Mouse (Mus musculus): ENCODE results near the gene Rasgrf1.
A peak's percentile ranks its signal among the peaks of the same experiment; 100 is the strongest.

Gene Rasgrf1

DNA sequence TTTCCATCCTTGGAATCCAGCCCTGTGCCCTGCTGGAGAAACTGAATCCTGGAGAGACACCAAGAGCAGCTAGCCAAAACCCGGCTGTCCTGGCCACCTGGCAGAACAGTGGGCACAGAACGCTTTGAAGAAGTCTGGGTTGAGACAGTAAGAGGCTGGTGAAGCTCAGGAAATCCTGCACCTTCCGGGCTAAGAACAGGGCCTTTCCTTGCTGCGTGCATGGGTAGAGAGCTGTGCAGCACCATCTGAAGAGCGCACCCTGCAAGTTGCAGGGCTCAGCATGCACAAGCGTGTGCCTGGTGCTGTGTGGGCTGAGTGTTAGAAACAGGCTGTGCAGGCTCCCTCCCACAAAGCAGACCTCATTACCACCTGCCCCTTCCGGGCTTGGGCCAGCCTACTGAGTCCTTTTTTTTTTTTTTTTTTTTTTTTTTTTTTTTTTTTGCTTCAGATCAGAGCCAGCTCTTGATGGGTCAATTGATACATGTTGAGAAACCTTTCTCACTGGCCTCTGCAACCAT, 23.9 kb upstream of the Rasgrf1 start:
- Histone ChIP-seq H3K36me3 (ENCODE audit: control insufficient read depth, insufficient read depth, low read length, poor library complexity, severe bottlenecking) (no peaks in the 10 kb centered on the region), H3K27me3 (ENCODE audit: control insufficient read depth, insufficient read depth, low read length, poor library complexity, severe bottlenecking) (peaks cover 2% of the 10 kb centered on the region)
- DNase-seq (ENCODE audit: low read depth, low spot score) = no peak

DNA sequence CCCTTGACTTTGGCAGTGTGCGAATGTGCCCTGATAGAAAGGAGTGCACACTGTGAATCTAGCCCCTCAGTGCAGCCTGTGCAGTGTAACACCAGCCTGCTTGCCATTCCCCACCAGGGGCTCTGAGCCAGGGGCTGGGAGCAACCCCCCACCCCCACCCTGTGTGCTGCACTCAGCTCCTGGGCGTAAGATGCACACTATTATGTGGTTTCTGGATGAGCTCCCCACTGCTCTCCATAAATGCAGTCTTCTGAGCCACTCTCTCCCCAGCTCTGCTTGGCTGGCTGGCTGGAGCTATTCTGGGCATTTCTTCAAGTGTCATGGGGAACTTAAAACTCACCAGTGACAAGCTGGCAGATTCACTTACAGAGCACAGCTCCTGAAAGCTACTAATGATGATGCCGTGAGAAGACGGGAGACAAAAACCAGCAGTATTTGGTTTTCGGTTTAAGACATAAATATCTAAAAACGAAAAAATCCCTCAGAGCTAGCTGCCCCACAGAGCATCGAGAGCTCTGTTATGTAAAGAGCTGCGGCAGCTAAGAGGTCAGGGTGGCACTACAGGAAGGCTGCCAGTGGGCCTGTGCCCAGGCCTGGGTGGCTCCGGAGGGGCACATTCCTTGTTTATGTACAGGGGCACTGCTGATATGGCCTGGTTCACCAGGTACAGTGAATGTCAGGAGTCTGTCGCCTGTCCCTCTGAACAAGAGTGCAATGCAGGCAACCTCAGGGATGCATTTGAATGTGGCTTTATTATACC, 18.0 kb upstream of the Rasgrf1 start:
- Histone ChIP-seq H3K36me3 (ENCODE audit: control insufficient read depth, insufficient read depth, low read length, poor library complexity, severe bottlenecking) (no peaks in the 10 kb centered on the region), H3K27me3 (ENCODE audit: control insufficient read depth, insufficient read depth, low read length, poor library complexity, severe bottlenecking) (peaks cover 2% of the 10 kb centered on the region; the same call in 1 of the 2 replicates)
- DNase-seq (ENCODE audit: low read depth, low spot score) = no peak

DNA sequence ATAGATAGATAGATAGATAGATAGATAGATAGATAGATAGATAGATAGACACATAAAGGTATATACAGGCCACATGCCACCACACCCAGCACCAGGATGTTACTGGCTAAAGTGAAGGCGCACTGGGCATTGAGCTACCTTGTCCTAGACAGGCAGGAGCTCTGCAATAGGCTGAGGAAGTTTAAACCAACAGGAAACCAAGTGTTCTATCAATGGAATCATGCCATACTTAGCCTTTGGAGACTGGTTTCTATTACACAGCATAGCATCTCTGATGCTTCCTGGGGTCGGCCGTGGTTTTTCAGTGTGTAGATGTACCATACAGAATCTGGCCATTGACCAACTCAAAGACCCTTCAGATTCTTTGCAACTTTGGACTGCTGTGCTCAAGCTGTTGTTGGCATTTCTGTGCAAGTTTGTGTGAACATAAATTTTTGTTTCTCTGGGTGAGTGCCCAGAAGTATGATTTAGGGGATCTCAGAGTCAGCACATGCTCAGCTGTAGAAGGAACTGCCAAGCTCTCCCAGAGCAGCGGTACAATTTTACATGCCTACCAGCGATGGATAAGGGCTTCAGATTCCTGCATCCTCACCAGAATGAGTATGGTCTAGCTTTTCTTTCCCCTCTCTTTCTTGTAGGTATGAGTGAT, 17.0 kb upstream of the Rasgrf1 start:
- H3K27me3 ChIP-seq (ENCODE audit: control insufficient read depth, insufficient read depth, low read length, poor library complexity, severe bottlenecking) = peaks cover 2% of the 10 kb centered on the region; the same call in 1 of the 2 replicates
- no peaks in the 10 kb centered on the region for H3K36me3 ChIP-seq (ENCODE audit: control insufficient read depth, insufficient read depth, low read length, poor library complexity, severe bottlenecking)
- DNase-seq (ENCODE audit: low read depth, low spot score) = no peak

DNA sequence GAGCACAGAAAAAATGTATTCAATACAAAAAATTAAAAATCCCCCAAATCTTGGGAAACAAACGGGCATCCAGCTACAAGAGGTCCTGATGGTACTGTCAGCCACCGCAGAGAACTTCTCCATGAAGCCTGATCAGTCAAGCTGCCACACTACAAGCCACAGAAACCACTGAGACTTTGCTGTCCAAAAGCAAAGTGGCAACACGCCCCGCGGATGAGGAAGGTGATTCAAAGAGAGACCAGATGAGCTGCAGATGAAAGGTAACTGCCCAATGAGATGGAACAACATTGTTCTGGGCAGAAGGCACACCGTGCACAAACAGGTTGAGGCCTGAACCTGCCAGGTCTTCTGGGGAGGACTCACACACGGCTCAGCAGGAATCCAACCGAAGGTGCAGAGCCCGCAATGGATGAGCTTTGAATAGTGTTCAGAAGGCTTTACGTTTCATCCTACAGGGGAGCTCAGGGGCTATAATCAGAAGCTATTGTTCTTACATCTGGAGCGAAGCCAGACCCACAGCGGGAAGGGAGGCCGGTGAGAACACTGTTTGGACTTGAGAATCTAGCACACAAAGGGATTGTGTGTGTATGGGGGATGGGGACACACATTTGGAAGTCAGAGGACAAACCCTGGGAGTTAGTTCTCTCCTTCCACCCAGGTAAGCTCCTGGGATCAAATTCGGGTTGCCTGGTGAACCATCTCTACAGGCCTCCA, 9.4 kb upstream of the Rasgrf1 start:
- no peak for DNase-seq (ENCODE audit: low read depth, low spot score)
- H3K27me3 ChIP-seq (ENCODE audit: control insufficient read depth, insufficient read depth, low read length, poor library complexity, severe bottlenecking) = no peaks in the 10 kb centered on the region
- H3K36me3 ChIP-seq (ENCODE audit: control insufficient read depth, insufficient read depth, low read length, poor library complexity, severe bottlenecking) = no peaks in the 10 kb centered on the region

DNA sequence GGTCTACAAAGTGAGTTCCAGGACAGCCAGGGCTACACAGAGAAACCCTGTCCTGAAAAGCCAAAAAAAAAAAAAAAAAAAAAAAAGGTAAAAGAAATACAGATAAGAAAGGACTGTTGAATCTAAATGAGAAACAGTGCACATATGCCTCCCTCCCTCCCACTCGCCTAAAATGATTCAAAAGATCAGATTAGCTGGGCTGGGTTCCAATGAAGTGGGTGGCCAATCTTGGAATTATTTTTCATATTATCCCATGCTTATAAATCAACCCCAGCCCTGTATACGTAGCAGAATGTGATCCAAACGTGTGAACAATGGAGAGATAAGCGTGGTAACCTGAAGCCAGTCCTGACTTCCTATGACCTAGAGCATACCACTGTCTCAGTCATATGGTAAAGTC, 8.5 kb upstream of the Rasgrf1 start:
- no peak for DNase-seq (ENCODE audit: low read depth, low spot score)
- no peaks in the 10 kb centered on the region for H3K36me3 ChIP-seq (ENCODE audit: control insufficient read depth, insufficient read depth, low read length, poor library complexity, severe bottlenecking)
- no peaks in the 10 kb centered on the region for H3K27me3 ChIP-seq (ENCODE audit: control insufficient read depth, insufficient read depth, low read length, poor library complexity, severe bottlenecking)

DNA sequence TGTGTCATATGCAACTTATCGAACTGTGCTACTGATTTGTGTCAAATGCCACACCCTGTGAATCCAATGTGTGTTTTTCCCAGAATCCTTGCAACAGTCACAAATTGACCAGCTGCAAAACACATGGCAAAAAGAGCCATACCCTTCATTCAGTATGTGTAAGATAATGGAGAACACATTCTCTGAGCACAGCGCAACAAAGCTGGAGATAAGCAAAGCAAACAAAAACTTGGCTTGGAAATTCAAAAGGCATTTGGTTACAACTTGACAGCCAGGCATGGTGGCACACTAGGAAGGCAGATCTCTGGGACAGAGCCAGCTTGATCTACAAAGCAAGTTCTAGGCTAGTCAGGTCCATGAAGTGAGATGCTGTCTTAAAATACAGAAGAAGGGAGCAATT, 6.9 kb upstream of the Rasgrf1 start:
- Histone ChIP-seq H3K36me3 (ENCODE audit: control insufficient read depth, insufficient read depth, low read length, poor library complexity, severe bottlenecking) (no peaks in the 10 kb centered on the region), H3K27me3 (ENCODE audit: control insufficient read depth, insufficient read depth, low read length, poor library complexity, severe bottlenecking) (no peaks in the 10 kb centered on the region)
- no peak for DNase-seq (ENCODE audit: low read depth, low spot score)

DNA sequence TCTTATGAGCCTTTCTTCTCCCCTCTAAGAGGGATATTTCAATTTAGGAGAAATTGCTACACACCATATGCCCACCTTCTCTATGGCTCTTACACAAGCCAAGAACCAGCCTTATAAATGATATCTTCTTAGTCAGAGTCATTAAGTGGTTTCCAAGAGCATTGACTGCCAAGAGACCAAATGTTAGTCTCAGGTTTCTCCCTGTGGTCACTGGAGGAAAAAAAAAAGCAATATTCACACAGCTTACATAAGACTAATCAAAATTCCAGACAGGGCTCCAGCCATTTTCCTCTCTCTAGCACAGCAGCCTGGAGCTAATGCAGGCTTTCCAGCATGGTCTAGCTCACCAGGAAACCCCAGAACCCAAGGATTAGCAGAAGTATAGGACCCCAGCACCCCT, 3.1 kb upstream of the Rasgrf1 start:
- H3K27me3 ChIP-seq (ENCODE audit: control insufficient read depth, insufficient read depth, low read length, poor library complexity, severe bottlenecking) = peaks cover 2% of the 10 kb centered on the region

DNA sequence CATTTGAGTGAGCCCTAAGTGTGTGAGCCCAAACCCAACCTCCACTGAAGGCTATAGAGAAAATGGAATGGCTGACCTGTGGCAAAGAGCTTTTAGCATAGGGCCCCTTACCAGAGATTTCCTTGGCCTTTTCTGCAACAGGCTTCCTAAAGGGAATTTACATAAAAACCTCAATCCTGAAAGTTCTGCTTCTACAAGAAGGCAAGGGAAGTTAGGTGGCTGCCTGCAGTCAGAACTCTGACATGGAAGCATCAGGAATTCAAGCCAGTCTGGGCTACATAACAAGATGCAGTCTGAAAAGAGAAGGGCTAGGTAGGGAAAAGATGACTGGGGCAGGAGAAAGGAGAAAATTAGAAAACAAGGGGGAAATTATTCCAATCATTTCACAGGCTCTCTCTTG, 1.8 kb upstream of the Rasgrf1 start:
- Histone ChIP-seq H3K36me3 (ENCODE audit: control insufficient read depth, insufficient read depth, low read length, poor library complexity, severe bottlenecking) (no peaks in the 10 kb centered on the region), H3K27me3 (ENCODE audit: control insufficient read depth, insufficient read depth, low read length, poor library complexity, severe bottlenecking) (peaks cover 2% of the 10 kb centered on the region)
- DNase-seq (ENCODE audit: low read depth, low spot score) = no peak

More for the DNA sequence above, 3.1 kb upstream of the Rasgrf1 start:
- no peaks in the 10 kb centered on the region for H3K36me3 ChIP-seq (ENCODE audit: control insufficient read depth, insufficient read depth, low read length, poor library complexity, severe bottlenecking)
- DNase-seq (ENCODE audit: low read depth, low spot score) = no peak

DNA sequence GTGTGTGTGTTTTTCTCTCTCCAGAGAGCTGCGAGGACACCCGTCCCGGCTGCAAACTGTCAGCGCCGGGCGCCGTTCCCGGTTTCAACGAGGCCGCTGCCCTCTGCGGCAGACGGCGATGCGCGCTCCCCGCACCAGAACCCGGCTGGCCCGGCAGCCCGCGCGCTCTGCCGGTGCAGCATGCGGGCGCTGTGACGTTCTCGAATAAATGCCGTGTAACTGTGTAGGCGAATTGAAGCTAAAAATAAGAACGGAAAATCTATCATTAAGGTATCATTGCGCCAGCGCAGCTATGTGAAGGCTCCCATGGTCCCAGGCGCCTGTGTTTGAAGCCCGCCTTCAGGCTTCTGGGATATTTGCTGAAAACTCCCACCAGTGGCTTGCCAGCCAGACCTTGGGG, 1.1 kb upstream of the Rasgrf1 start:
- peak; percentile 15 for DNase-seq (ENCODE audit: low read depth, low spot score)
- peaks cover 2% of the 10 kb centered on the region for H3K27me3 ChIP-seq (ENCODE audit: control insufficient read depth, insufficient read depth, low read length, poor library complexity, severe bottlenecking)
- no peaks in the 10 kb centered on the region for H3K36me3 ChIP-seq (ENCODE audit: control insufficient read depth, insufficient read depth, low read length, poor library complexity, severe bottlenecking)

DNA sequence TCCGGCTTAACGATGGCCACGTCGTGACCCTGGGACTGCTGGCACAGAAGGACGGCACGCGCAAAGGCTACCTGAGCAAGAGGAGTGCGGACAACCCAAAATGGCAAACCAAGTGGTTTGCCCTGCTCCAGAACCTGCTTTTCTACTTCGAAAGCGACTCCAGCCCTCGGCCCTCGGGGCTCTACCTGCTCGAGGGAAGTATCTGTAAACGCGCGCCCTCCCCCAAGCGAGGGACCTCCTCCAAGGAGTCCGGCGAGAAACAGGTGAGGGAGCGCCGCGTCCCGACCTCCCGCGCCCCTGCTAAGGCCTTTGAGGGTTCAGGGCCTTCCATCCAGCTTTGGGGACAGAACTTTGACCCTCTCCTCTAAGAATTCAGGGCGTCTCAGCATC, 298 bp downstream of the Rasgrf1 start:
- DNase-seq (ENCODE audit: low read depth, low spot score) = no peak
- peaks cover 2% of the 10 kb centered on the region for H3K27me3 ChIP-seq (ENCODE audit: control insufficient read depth, insufficient read depth, low read length, poor library complexity, severe bottlenecking)

DNA sequence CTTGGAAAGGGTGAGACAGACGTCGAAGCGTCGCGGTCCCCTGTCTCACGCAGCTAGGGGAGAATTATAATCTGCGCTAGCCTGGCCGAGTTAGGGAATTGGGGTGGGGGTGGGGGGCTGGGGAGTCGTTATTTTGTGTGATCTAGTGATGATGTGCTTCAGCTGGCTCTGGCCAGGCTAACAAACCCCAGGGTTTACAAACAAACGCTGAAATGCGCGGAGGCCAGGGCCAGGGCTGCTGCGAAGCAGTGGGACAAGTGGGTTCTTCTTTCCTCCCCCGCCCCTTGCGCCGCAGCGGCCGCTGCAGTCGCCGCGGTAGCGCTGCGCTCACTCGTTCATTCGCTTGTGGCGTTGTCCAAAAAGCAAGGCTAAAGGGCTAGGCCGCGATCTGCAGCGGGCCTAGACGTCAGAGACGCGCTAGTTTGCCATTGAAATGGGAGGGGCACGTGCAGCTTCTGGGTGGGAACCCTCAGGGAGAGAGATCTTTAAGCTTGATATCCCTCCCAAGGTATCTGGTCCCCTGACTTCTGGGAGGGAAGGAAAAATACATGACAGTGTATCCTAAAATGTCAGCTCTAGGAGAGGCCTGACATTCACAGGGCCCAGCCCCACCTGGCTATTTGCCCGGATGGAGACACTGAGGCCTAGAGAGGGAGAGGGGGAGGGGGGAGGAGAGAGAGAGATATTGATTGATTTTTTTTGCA, 1.2 kb downstream of the Rasgrf1 start:
- H3K27me3 ChIP-seq (ENCODE audit: control insufficient read depth, insufficient read depth, low read length, poor library complexity, severe bottlenecking) = peaks cover 2% of the 10 kb centered on the region
- DNase-seq (ENCODE audit: low read depth, low spot score) = peak; percentile 13
- H3K36me3 ChIP-seq (ENCODE audit: control insufficient read depth, insufficient read depth, low read length, poor library complexity, severe bottlenecking) = no peaks in the 10 kb centered on the region

More for the DNA sequence above, 298 bp downstream of the Rasgrf1 start:
- H3K36me3 ChIP-seq (ENCODE audit: control insufficient read depth, insufficient read depth, low read length, poor library complexity, severe bottlenecking) = no peaks in the 10 kb centered on the region

DNA sequence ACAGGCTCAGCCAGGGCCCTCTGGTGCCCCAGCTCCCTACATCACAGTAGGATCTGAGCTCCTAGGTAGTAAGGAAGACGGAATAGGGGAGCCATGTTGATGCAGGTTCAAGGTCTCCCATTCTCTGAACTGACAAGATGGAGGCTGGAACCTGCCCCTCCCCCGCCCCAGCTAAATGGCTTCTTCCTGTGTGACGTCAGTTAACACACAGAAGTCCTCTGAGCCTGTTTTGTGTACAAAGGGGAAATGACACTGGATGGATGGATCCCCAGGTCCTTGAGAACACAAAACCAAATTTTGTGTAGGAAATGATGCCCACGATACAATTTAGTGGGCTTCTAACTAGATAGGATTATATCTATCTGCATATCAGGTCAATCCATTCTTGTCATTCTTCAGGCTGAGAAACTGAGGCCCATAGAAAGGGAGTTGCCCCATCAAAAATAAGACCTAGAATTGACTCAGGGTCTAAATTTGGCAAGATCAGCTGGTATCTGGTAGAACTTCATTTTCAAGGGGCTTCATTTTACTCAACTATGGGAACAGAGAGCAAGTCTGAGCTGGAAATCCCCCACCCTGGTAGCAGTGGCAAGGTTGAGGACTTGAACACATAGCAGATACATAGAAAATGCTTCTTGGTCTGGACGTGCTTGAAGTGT, 2.3 kb downstream of the Rasgrf1 start:
- H3K36me3 ChIP-seq (ENCODE audit: control insufficient read depth, insufficient read depth, low read length, poor library complexity, severe bottlenecking) = no peaks in the 10 kb centered on the region
- DNase-seq (ENCODE audit: low read depth, low spot score) = peak; percentile 39
- peaks cover 2% of the 10 kb centered on the region for H3K27me3 ChIP-seq (ENCODE audit: control insufficient read depth, insufficient read depth, low read length, poor library complexity, severe bottlenecking)

DNA sequence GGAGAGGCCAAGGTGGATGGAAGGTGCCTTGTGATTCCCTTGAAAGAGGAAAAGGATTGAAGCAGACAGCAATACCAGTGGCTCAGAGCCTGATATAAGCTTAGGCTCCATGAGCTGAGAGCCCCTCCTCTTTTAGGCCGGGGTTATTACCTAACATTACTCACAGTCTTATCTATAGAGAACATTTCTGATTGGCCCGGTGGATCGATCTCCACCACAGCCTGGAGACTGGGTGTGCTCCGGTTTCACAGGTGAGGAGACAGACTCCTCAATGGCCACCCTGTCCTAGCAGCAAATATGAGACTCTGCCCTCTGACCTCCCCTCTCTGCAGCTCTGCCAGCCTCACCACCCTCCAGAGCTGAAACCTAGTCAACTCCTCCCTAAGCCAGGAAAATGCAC, 3.4 kb downstream of the Rasgrf1 start:
- no peak for DNase-seq (ENCODE audit: low read depth, low spot score)
- Histone ChIP-seq H3K36me3 (ENCODE audit: control insufficient read depth, insufficient read depth, low read length, poor library complexity, severe bottlenecking) (no peaks in the 10 kb centered on the region), H3K27me3 (ENCODE audit: control insufficient read depth, insufficient read depth, low read length, poor library complexity, severe bottlenecking) (peaks cover 2% of the 10 kb centered on the region)

DNA sequence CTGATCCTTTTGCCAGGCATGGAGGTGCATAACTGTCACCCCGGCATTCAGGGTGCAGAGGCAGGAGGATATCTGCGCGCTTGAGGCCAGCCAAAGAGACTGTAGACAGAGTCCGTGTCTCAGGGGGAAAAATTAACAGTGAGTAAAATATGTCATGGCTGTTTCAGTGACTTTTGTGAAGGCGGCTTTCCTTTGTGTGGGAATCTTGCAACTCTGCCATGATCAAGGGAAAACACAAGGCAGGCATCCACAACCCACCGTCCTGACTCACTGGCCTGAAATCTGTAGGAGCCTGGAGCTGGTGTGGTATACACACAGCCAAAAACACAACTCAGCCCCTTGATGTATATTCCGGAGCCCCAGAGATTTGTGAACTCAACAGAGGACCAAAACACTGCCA, 6.8 kb downstream of the Rasgrf1 start:
- DNase-seq (ENCODE audit: low read depth, low spot score) = no peak
- no peaks in the 10 kb centered on the region for H3K27me3 ChIP-seq (ENCODE audit: control insufficient read depth, insufficient read depth, low read length, poor library complexity, severe bottlenecking)
- H3K36me3 ChIP-seq (ENCODE audit: control insufficient read depth, insufficient read depth, low read length, poor library complexity, severe bottlenecking) = no peaks in the 10 kb centered on the region
